Mouse (Mus musculus) adrenal gland, postnatal 14 days (tissue): ENCODE data around the gene Gm48551. TPM values are rescaled to one million over a fixed set of nuclear protein-coding genes. Genes with fewer than 3 reads are reported as not detected.

ENCODE experiments used
- DNase-seq: peaks from one replicate; pipeline ENCODE4 v3.0.0; 2021; ENCODE audit warnings: mixed read lengths
- total RNA-seq: library from RNA; stranded (reverse); gene quantifications from 2 replicates; pipeline ENCODE4 v1.2.3, GENCODE M21; 2021

Gene Gm48551
- total RNA-seq, 1 experiment from 2014 or later = 0.48 TPM

- peak; percentile 13 for DNase-seq
Measured at GRCm38 (mm10) chr10:81418216-81419070, 34.2 kb downstream of the Gm48551 start.

- DNase-seq = peak; percentile 17
Measured at GRCm38 (mm10) chr10:81419111-81419928, 35.1 kb downstream of the Gm48551 start.

GRCm38 (mm10) chr10:81420191-81420767 lies 36.0 kb downstream of the Gm48551 start:
- DNase-seq = peak; percentile 80

GRCm38 (mm10) chr10:81421041-81421796 lies 37.0 kb downstream of the Gm48551 start:
- no peak for DNase-seq

- peak; percentile 73 for DNase-seq
Measured at GRCm38 (mm10) chr10:81421797-81422100, 37.5 kb downstream of the Gm48551 start.

GRCm38 (mm10) chr10:81422191-81422590 lies 37.9 kb downstream of the Gm48551 start:
- DNase-seq = peak; percentile 28

- DNase-seq = peak; percentile 6
Measured at GRCm38 (mm10) chr10:81422661-81423217, 38.5 kb downstream of the Gm48551 start.

- peak; percentile 4 for DNase-seq
Measured at GRCm38 (mm10) chr10:81423476-81424245, 39.4 kb downstream of the Gm48551 start.

GRCm38 (mm10) chr10:81424246-81425051 lies 40.2 kb downstream of the Gm48551 start:
- peak; percentile 89 for DNase-seq

GRCm38 (mm10) chr10:81425236-81425850 lies 41.1 kb downstream of the Gm48551 start:
- peak; percentile 74 for DNase-seq

GRCm38 (mm10) chr10:81426081-81426671 lies 41.9 kb downstream of the Gm48551 start:
- DNase-seq = peak; percentile 55

GRCm38 (mm10) chr10:81426897-81427296 lies 42.6 kb downstream of the Gm48551 start:
- peak; percentile 88 for DNase-seq

- DNase-seq = no peak
Measured at GRCm38 (mm10) chr10:81427327-81427726, 43.1 kb downstream of the Gm48551 start.

GRCm38 (mm10) chr10:81427804-81428506 lies 43.7 kb downstream of the Gm48551 start:
- DNase-seq = peak; percentile 6

- DNase-seq = peak; percentile 4
Measured at GRCm38 (mm10) chr10:81428507-81428870, 44.2 kb downstream of the Gm48551 start.

- DNase-seq = peak; percentile 9
Measured at GRCm38 (mm10) chr10:81429092-81429491, 44.8 kb downstream of the Gm48551 start.

GRCm38 (mm10) chr10:81429605-81430061 lies 45.4 kb downstream of the Gm48551 start:
- DNase-seq = peak; percentile 90

GRCm38 (mm10) chr10:81430141-81430830 lies 46.0 kb downstream of the Gm48551 start:
- DNase-seq = peak; percentile 89
